Mouse (Mus musculus) MEL (cell line): Measurements from ENCODE around the gene Llgl1. TPM values are rescaled to one million over a fixed set of nuclear protein-coding genes. Genes with fewer than 3 reads are reported as not detected.

ENCODE experiments used
- DNase-seq: peaks from one replicate; pipeline ENCODE4 v3.0.0; 2011; ENCODE audit warnings: low read depth, low spot score
- H3K27ac ChIP-seq: 2 replicates; pipeline ENCODE4 v1.5.1; 2012; ENCODE audit warnings: low read depth, mild to moderate bottlenecking, control low read depth, low read length, moderate library complexity; ENCODE audit not compliant: control insufficient read depth
- H3K27me3 ChIP-seq, 2 experiments: fragments of 150-350 bp in 1 of 2; sonication (generic) in 1 of 2; 2 replicates each; pipeline ENCODE4 v1.6.1; 2012; ENCODE audit warnings: low read length in 2 of 2, mild to moderate bottlenecking in 2 of 2, improper control_type of control experiment in 1 of 2, moderate library complexity in 1 of 2; ENCODE audit not compliant: insufficient read depth in 2 of 2, control insufficient read depth in 1 of 2
- H3K36me3 ChIP-seq, 2 experiments: 2 replicates each; pipeline ENCODE4 v1.6.1; 2012 to 2014; ENCODE audit warnings: low read length in 2 of 2, improper control_type of control experiment in 1 of 2, inconsistent platforms in 1 of 2, mild to moderate bottlenecking in 1 of 2; ENCODE audit not compliant: insufficient read depth in 2 of 2, control insufficient read depth in 1 of 2
- H3K4me1 ChIP-seq, 2 experiments: fragments of 150-350 bp in 1 of 2; sonication (generic) in 1 of 2; 2 replicates each; pipeline ENCODE4 v1.6.1; 2012; ENCODE audit warnings: low read length in 2 of 2, improper control_type of control experiment in 1 of 2, mild to moderate bottlenecking in 1 of 2; ENCODE audit not compliant: insufficient read depth in 2 of 2, control insufficient read depth in 1 of 2
- H3K4me3 ChIP-seq, 2 experiments: fragments of 150-350 bp in 1 of 2; sonication (generic) in 1 of 2; 2 replicates each; pipeline ENCODE4 v1.5.1; 2012; ENCODE audit warnings: low read depth in 2 of 2, low read length in 2 of 2, mild to moderate bottlenecking in 2 of 2, moderate library complexity in 2 of 2, control low read depth in 1 of 2, improper control_type of control experiment in 1 of 2; ENCODE audit not compliant: control insufficient read depth in 1 of 2, insufficient read depth in 1 of 2
- H3K79me2 ChIP-seq: 2 replicates; pipeline ENCODE4 v1.6.1; 2012; ENCODE audit warnings: mild to moderate bottlenecking, low read length, moderate library complexity; ENCODE audit not compliant: control insufficient read depth, poor library complexity, insufficient read depth
- H3K9ac ChIP-seq: 2 replicates; pipeline ENCODE4 v1.6.1; 2012; ENCODE audit warnings: low read depth, mild to moderate bottlenecking, control low read depth, low read length, moderate library complexity; ENCODE audit not compliant: control insufficient read depth, poor library complexity, severe bottlenecking
- H3K9me3 ChIP-seq: fragments of 150-350 bp; sonication (generic); replicated peaks from 2 replicates; pipeline ENCODE4 v1.6.1; 2012; ENCODE audit warnings: mild to moderate bottlenecking, low read length, improper control_type of control experiment, moderate library complexity; ENCODE audit not compliant: insufficient read depth
- CTCF ChIP-seq, 3 experiments: IDR thresholded peaks in 2 of 3; conservative IDR thresholded peaks in 1 of 3; 2 replicates each; pipeline ENCODE4 v1.5.1; 2011 to 2012; ENCODE audit warnings: low read length in 3 of 3, low read depth in 2 of 3, mild to moderate bottlenecking in 2 of 3, improper control_type of control experiment in 1 of 3, inconsistent platforms in 1 of 3, mixed read lengths in 1 of 3, moderate library complexity in 1 of 3; ENCODE audit not compliant: control insufficient read depth in 1 of 3, insufficient read depth in 1 of 3, poor library complexity in 1 of 3, severe bottlenecking in 1 of 3
- GATA1 ChIP-seq: IDR thresholded peaks from 2 replicates; pipeline ENCODE4 v1.6.1; 2011; ENCODE audit warnings: low read depth, low read length, improper control_type of control experiment
- HCFC1 ChIP-seq: IDR thresholded peaks from 2 replicates; pipeline ENCODE4 v1.6.1; 2012; ENCODE audit warnings: low read depth, mild to moderate bottlenecking, inconsistent platforms, low read length, improper control_type of control experiment, moderate library complexity
- MAZ ChIP-seq: IDR thresholded peaks from 2 replicates; pipeline ENCODE4 v1.6.1; 2012; ENCODE audit warnings: low read depth, mild to moderate bottlenecking, inconsistent platforms, low read length, improper control_type of control experiment
- MXI1 ChIP-seq: IDR thresholded peaks from 2 replicates; pipeline ENCODE4 v1.6.1; 2011; ENCODE audit warnings: mild to moderate bottlenecking, low read depth, low read length, improper control_type of control experiment
- RCOR1 ChIP-seq: IDR thresholded peaks from 2 replicates; pipeline ENCODE4 v1.6.1; 2012; ENCODE audit warnings: low read depth, mild to moderate bottlenecking, inconsistent platforms, low read length, improper control_type of control experiment
- SIN3A ChIP-seq: IDR thresholded peaks from 2 replicates; pipeline ENCODE4 v1.6.1; 2012; ENCODE audit warnings: low read length, improper control_type of control experiment, inconsistent platforms
- TCF12 ChIP-seq: IDR thresholded peaks from 2 replicates; pipeline ENCODE4 v1.6.1; 2014; ENCODE audit warnings: low read depth, mild to moderate bottlenecking, inconsistent platforms, low read length, improper control_type of control experiment, moderate library complexity
- polyA plus RNA-seq, 2 experiments: library from polyadenylated mRNA; stranded (reverse) in 1 of 2; unstranded in 1 of 2; fragments of >175 nt in 1 of 2; fragments of >200 nt in 1 of 2; gene quantifications; 2 replicates each; pipeline versions ENCODE4 v1.2.1 to v1.2.4; 2012; ENCODE audit warnings: low replicate concordance in 2 of 2, low read depth in 1 of 2; ENCODE audit not compliant: insufficient read length in 2 of 2, insufficient read depth in 1 of 2, missing spikeins in 1 of 2
- total RNA-seq: library from RNA; depleted of rRNA; stranded (reverse); fragments of 300-350 nt; gene quantifications from 2 replicates; pipeline ENCODE4 v1.2.3, GENCODE M21; 2012; rRNA removed

The Llgl1 gene
- total and polyA plus RNA-seq, 3 experiments, result 9.3 to 23.9 TPM; not detected in 1

- no peak for DNase-seq
- Histone ChIP-seq H3K27me3 (no peaks in the 10 kb centered on the region), H3K79me2 (peaks cover 2% of the 10 kb centered on the region; the same call in 1 of the 2 replicates), H3K9me3 (no peaks in the 10 kb centered on the region), H3K36me3 (peaks cover 0 to 17% of the 10 kb centered on the region in 2 experiments; a peak in 2 of 4 replicates), H3K27ac (no peak overlapping the region), H3K4me1 (no peaks in the 10 kb centered on the region), H3K9ac (no peak overlapping the region), H3K4me3 (no peak overlapping the region)
- TF ChIP-seq TCF12, result no peak
- TF ChIP-seq SIN3A, result no peak
- TF ChIP-seq MXI1, result no peak
- TF ChIP-seq MAZ, result no peak
- TF ChIP-seq HCFC1, result no peak
- TF ChIP-seq RCOR1, result no peak
- no peak for TF ChIP-seq GATA1
- no peak for TF ChIP-seq CTCF (IDR thresholded peaks at IDR 0.05 in 2 of 3, conservative IDR thresholded peaks at IDR 0.05 in 1 of 3; ENCODE audit: control insufficient read depth in 1 of 3, insufficient read depth in 1 of 3, low read depth in 2 of 3, low read length in 3 of 3, poor library complexity in 1 of 3, severe bottlenecking in 1 of 3)
These were observed 62.2 kb downstream of the Llgl1 start for GRCm38 (mm10) chr11:60761681-60762080.

Other genes with a start within 250 kb of the Llgl1 start
- gene Drg2, start 245.1 kb upstream of the Llgl1 start, total RNA-seq, result 133 and 140 TPM in 2 replicates
- gene Drg2, start 245.1 kb upstream of the Llgl1 start, polyA plus RNA-seq, result 100 to 1,000 TPM; 121 to 214 TPM
- 0.03 and 0.04 TPM in 2 replicates for gene Myo15, start 230.4 kb upstream of the Llgl1 start, total RNA-seq
- gene Myo15, start 230.4 kb upstream of the Llgl1 start, polyA plus RNA-seq, result under 1 TPM in 1 of 2 experiments, not detected in 1; 0.07 TPM
- 39.4 and 49.5 TPM in 2 replicates for gene Alkbh5, start 163.3 kb upstream of the Llgl1 start, total RNA-seq
- 10 to 100 TPM in 1 of 2 experiments, not detected in 1; 49.1 TPM for gene Alkbh5, start 163.3 kb upstream of the Llgl1 start, polyA plus RNA-seq
- 71.8 and 78.7 TPM in 2 replicates for gene Flii, start 27.5 kb downstream of the Llgl1 start, total RNA-seq
- 100 to 1,000 TPM in 1 of 2 experiments, not detected in 1; 111 TPM for gene Flii, start 27.5 kb downstream of the Llgl1 start, polyA plus RNA-seq
- 14.2 and 14.6 TPM in 2 replicates for gene Mief2, start 28.7 kb downstream of the Llgl1 start, total RNA-seq
- gene Mief2, start 28.7 kb downstream of the Llgl1 start, polyA plus RNA-seq, result 10 to 100 TPM in 1 of 2 experiments, not detected in 1; 13.4 TPM
- 17.7 and 19.3 TPM in 2 replicates for gene Top3a, start 77.6 kb downstream of the Llgl1 start, total RNA-seq
- 10 to 100 TPM in 1 of 2 experiments, not detected in 1; 18.4 TPM for gene Top3a, start 77.6 kb downstream of the Llgl1 start, polyA plus RNA-seq
- 17.0 and 20.0 TPM in 2 replicates for gene Smcr8, start 77.8 kb downstream of the Llgl1 start, total RNA-seq
- 10 to 100 TPM in 1 of 2 experiments, not detected in 1; 20.5 TPM for gene Smcr8, start 77.8 kb downstream of the Llgl1 start, polyA plus RNA-seq
- 63.3 and 71.4 TPM in 2 replicates for gene Shmt1, start 112.0 kb downstream of the Llgl1 start, total RNA-seq
- 10 to 100 TPM in 1 of 2 experiments, not detected in 1; 55.3 TPM for gene Shmt1, start 112.0 kb downstream of the Llgl1 start, polyA plus RNA-seq
- 67.8 and 81.5 TPM in 2 replicates for gene Dhrs7b, start 130.9 kb downstream of the Llgl1 start, total RNA-seq
- 10 to 100 TPM; 49.5 to 94.7 TPM for gene Dhrs7b, start 130.9 kb downstream of the Llgl1 start, polyA plus RNA-seq
- gene Tmem11, start 179.5 kb downstream of the Llgl1 start, total RNA-seq, result 90.7 and 125 TPM in 2 replicates
- 100 to 1,000 TPM in 1 of 2 experiments, not detected in 1; 117 TPM for gene Tmem11, start 179.5 kb downstream of the Llgl1 start, polyA plus RNA-seq
- 3.0 and 3.9 TPM in 2 replicates for gene Natd1, start 215.0 kb downstream of the Llgl1 start, total RNA-seq
- gene Natd1, start 215.0 kb downstream of the Llgl1 start, polyA plus RNA-seq, result 10 to 100 TPM in 1 of 2 experiments, not detected in 1; 10.9 TPM
- 69.2 and 73.2 TPM in 2 replicates for gene Map2k3, start 232.3 kb downstream of the Llgl1 start, total RNA-seq
- 100 to 1,000 TPM; 111 to 132 TPM for gene Map2k3, start 232.3 kb downstream of the Llgl1 start, polyA plus RNA-seq